Mouse (Mus musculus): ENCODE results near the gene Cul3.

DNA sequence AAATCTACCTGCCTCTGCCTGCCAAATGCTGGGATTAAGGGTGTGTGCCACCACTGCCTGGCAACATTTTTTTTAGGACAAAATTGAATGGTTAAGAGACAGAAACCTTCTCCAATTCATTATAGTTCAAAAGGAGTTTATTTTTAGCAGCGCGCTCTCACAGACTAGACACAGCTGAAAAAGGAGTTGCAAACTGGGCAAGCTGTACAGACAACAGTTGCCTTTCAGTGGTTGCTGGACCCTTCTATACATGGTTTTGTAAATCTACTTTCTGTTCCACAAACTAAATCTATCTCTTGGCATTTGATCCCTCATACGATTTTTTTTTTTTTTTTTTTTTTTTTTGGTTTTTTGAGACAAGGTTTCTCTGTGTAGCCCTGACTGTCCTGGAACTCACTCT lies 31.7 kb upstream of the Cul3 start:
- TF ChIP-seq POLR2A (IDR thresholded peaks at IDR 0.05; ENCODE audit: control insufficient read depth, extremely low read depth, insufficient read depth, low read length, poor library complexity) = no peak
- TF ChIP-seq CTCF (IDR thresholded peaks at IDR 0.05; ENCODE audit: borderline replicate concordance, control insufficient read depth, extremely low read depth, insufficient read depth, low read length, poor library complexity) = no peak

Measured in thymus, adult 2 months (tissue).